Mouse (Mus musculus) hindbrain, embryonic 14.5 days (tissue): ENCODE data around the gene Atf2. TPM values are rescaled to one million over a fixed set of nuclear protein-coding genes. Genes with fewer than 3 reads are reported as not detected.
"Not testable (repeated sequence)": the region's sequence is repeated elsewhere in the genome, so short reads cannot be mapped to it uniquely, and the experiment has no call there.

Experiments
- ATAC-seq: fragments of 200-750 bp; cut with Nextera tagmentation; 2 replicates; pipeline ENCODE4 v1.8.0; 2017; ENCODE audit warnings: moderate number of reproducible peaks, mild to moderate bottlenecking, moderate TSS enrichment, moderate library complexity; ENCODE audit not compliant: low FRiP score
- DNase-seq: peaks from one replicate; pipeline ENCODE4 v3.0.0-alpha.2; 2015; ENCODE audit warnings: low spot score
- H3K27ac ChIP-seq: fragments of 300-500 bp; sonication (generic); 2 replicates; pipeline ENCODE4 v1.5.1; 2014; ENCODE audit warnings: mild to moderate bottlenecking, moderate library complexity
- H3K27me3 ChIP-seq: fragments of 300-500 bp; sonication (generic); 2 replicates; pipeline ENCODE4 v1.6.1; 2014; ENCODE audit warnings: mild to moderate bottlenecking, low read length, mixed read lengths; ENCODE audit not compliant: control insufficient read depth, insufficient read depth
- H3K36me3 ChIP-seq: fragments of 300-500 bp; sonication (generic); replicated peaks from 2 replicates; pipeline ENCODE4 v1.6.1; 2014; ENCODE audit not compliant: control insufficient read depth, insufficient read depth
- H3K4me1 ChIP-seq: fragments of 300-500 bp; sonication (generic); replicated peaks from 2 replicates; pipeline ENCODE4 v1.6.1; 2014; ENCODE audit warnings: antibody characterized with exemption, low read length, mixed read lengths; ENCODE audit not compliant: control insufficient read depth, insufficient read depth
- H3K4me2 ChIP-seq: fragments of 300-500 bp; sonication (generic); replicated peaks from 2 replicates; pipeline ENCODE4 v1.6.1; 2014; ENCODE audit warnings: mild to moderate bottlenecking, moderate library complexity
- H3K4me3 ChIP-seq: fragments of 300-500 bp; sonication (generic); replicated peaks from 2 replicates; pipeline ENCODE4 v1.5.1; 2014; ENCODE audit warnings: mild to moderate bottlenecking, low read length
- H3K9ac ChIP-seq: fragments of 300-500 bp; sonication (generic); 2 replicates; pipeline ENCODE4 v1.6.1; 2014
- H3K9me3 ChIP-seq: fragments of 300-500 bp; sonication (generic); 2 replicates; pipeline ENCODE4 v1.6.1; 2016; ENCODE audit warnings: low read length; ENCODE audit not compliant: control insufficient read depth
- whole genome bisulfite sequencing: fragments of 180-500 bp; shearing (Covaris S2); extraction: QIAGEN DNeasy Blood & Tissue Kit; methylation state at CpG from one replicate; pipeline ENCODE4 v1.1.7; 2014; 5-methylcytosine and 5-hydroxymethylcytosine counted together
- polyA plus RNA-seq: library from polyadenylated mRNA; unstranded; fragments of >200 nt; fragmentation: Nextera tagmentation; extraction: Ambion mirVana; gene quantifications from 2 replicates; pipeline ENCODE4 v1.2.1, GENCODE M21; 2014

Gene Atf2
- polyA plus RNA-seq, 1 experiment from 2014 or later, result 109 TPM

DNA sequence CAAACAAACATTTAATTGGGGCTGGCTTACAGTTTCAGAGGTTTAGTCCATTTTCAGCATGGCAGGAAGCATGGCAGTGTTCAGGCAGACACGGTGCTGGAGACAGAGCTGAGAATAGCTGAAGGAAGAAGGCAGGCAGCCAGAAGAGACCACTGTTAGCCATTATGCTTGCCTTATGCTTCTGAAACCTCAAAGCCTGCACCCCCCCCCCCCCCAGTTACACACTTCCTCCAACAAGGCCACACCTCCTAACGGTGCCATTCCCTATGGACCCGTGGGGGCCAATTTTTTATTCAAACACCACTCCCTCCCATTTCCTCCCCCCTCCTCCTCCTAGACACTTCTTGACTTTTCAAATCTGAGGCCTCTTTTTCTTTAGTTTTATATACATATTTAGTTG is 19.8 kb upstream of the Atf2 start:
- peaks cover 26% of the 10 kb centered on the region for H3K36me3 ChIP-seq
- ATAC-seq (no peak), DNase-seq (no peak)
- H3K9ac ChIP-seq, result no peak overlapping the region
- no peak overlapping the region for H3K4me2 ChIP-seq
- H3K27me3 ChIP-seq, result no peaks in the 10 kb centered on the region
- H3K27ac ChIP-seq, result no peak overlapping the region
- H3K9me3 ChIP-seq, result no peaks in the 10 kb centered on the region
- 79% methylated on average over 3 of the region's 3 CpGs for WGBS
- peaks cover 14% of the 10 kb centered on the region for H3K4me1 ChIP-seq
- H3K4me3 ChIP-seq, result no peak overlapping the region

DNA sequence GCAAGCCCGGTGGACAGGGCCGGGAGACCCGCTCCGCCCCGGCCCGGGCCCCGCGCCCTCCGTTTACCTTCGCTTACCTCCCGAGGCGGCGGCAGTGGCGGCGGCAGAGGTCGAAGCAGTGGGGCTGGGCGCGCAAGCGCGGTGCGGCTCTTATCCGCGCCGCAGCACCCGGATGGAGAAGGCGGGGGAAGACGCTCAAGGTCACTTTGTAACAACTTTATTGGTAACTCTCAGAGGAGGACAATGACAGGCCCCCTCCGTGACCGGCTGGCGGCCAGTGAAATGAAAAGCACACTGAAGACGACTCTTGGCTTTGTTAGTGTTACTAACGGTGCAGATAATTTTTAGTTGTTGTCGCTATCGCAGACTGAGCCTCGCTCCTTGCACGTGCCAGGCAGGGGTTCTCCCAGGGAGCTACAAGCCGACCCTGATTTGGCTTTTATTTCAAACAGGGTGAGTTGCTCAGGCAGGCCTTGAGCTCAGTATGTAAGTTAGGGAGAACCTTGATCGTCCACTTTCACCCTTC is 18.8 kb upstream of the Atf2 start, which contains the start of gene Atp5g3:
TSS of gene Atp5g3 (minus strand) at position 152 of the 526 bp plus-strand sequence.
- ATAC-seq (peak; percentile 93), DNase-seq (peak; percentile 96)
- peak within 1 kb of the TSS; percentile 92 for H3K27ac ChIP-seq

DNA sequence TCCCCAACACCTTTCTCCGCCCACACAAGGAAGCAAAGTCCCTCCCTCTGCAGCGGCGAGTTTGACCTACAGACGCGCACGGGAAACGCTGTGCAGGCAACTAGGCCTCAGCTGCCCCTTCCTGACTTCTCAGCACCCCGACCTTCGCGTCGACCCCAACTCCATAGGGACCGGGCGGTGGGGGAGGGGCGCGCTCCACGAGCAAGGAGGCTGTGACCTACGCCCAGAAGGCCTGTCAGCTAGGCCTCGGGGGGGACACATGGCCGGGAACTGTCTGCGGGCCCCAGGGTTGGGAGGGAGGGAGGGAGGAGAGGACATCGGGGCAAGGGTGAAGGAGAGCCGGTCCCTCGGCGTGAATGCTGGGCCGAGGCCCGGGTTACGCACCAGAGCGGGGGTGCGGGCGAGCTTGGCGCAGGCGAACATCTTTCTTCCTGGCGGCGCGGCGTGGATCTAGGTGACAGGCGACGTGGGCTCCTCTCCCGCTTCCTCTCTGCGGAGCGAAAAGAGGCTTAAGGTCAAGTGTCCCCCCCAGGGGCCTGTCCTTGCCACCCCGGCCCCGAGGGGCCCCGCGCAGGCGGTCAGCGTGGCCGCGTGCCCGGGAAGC is 18.2 kb upstream of the Atf2 start:
- H3K4me3 ChIP-seq, result peak overlapping the region; percentile 99
- peak overlapping the region; percentile 92 for H3K27ac ChIP-seq
- no peaks in the 10 kb centered on the region for H3K9me3 ChIP-seq
- peak overlapping the region; percentile 100 for H3K9ac ChIP-seq
- H3K27me3 ChIP-seq, result no peaks in the 10 kb centered on the region
- whole genome bisulfite sequencing, result 1% methylated on average over 49 of the region's 50 CpGs
- DNase-seq (no peak), ATAC-seq (peak; percentile 65)
- H3K36me3 ChIP-seq, result peaks cover 37% of the 10 kb centered on the region
- H3K4me1 ChIP-seq, result peaks cover 14% of the 10 kb centered on the region
- H3K4me2 ChIP-seq, result peak overlapping the region; percentile 74

More for the DNA sequence above, 18.8 kb upstream of the Atf2 start, which contains the start of gene Atp5g3:
- peak within 1 kb of the TSS; percentile 100 for H3K9ac ChIP-seq
- H3K9me3 ChIP-seq, result no peaks in the 10 kb centered on the region
- H3K4me2 ChIP-seq, result peak within 1 kb of the TSS; percentile 74
- H3K27me3 ChIP-seq, result no peaks in the 10 kb centered on the region
- H3K4me3 ChIP-seq, result peak within 1 kb of the TSS; percentile 99
- peaks cover 14% of the 10 kb centered on the region for H3K4me1 ChIP-seq
- WGBS, result under 1% methylated on average over 38 of the region's 38 CpGs
- H3K36me3 ChIP-seq, result peaks cover 37% of the 10 kb centered on the region

GRCm38 (mm10) chr2:73909116-73909515 is 16.7 kb upstream of the Atf2 start:
- no peak overlapping the region for H3K9ac ChIP-seq
- H3K4me1 ChIP-seq, result peaks cover 14% of the 10 kb centered on the region
- DNase-seq (no peak), ATAC-seq (no peak)
- no peaks in the 10 kb centered on the region for H3K9me3 ChIP-seq
- no peak overlapping the region for H3K27ac ChIP-seq
- H3K4me2 ChIP-seq, result no peak overlapping the region
- 92% methylated on average over 2 of the region's 2 CpGs for WGBS
- H3K36me3 ChIP-seq, result peaks cover 37% of the 10 kb centered on the region
- no peak overlapping the region for H3K4me3 ChIP-seq
- H3K27me3 ChIP-seq, result no peaks in the 10 kb centered on the region

GRCm38 (mm10) chr2:73904679-73905078 is 12.2 kb upstream of the Atf2 start:
- H3K4me3 ChIP-seq, ATAC-seq, H3K9me3 ChIP-seq, H3K4me2 ChIP-seq, DNase-seq, H3K27ac ChIP-seq, H3K27me3 ChIP-seq, H3K4me1 ChIP-seq, H3K9ac ChIP-seq: not testable (repeated sequence)
- peaks cover 33% of the 10 kb centered on the region for H3K36me3 ChIP-seq

DNA sequence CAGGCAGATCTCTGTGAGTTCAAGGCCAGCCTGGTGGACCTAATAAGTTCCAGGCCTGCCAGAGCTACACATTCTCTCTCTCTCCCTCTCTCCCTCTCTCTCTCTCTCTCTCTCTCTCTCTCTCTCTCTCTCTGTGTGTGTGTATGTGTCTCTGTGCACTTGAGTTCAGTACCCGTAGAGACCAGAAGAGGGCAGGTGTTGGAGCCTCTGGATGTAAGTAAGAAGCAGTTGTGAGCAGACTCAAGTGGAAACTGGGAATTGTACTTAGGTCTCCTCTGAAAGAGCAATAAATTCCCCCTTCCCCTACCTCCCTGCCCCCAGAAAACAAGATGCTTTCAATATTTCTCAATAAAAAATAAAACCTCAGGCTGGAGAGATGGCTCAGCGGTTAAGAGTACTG is 11.1 kb upstream of the Atf2 start:
- DNase-seq (no peak), ATAC-seq (no peak)
- no peaks in the 10 kb centered on the region for H3K27me3 ChIP-seq
- no peaks in the 10 kb centered on the region for H3K4me1 ChIP-seq
- 94% methylated on average over 2 of the region's 2 CpGs for WGBS
- peaks cover 23% of the 10 kb centered on the region for H3K36me3 ChIP-seq
- H3K4me2 ChIP-seq, result no peak overlapping the region
- no peaks in the 10 kb centered on the region for H3K9me3 ChIP-seq
- H3K4me3 ChIP-seq, result no peak overlapping the region
- no peak overlapping the region for H3K27ac ChIP-seq
- H3K9ac ChIP-seq, result no peak overlapping the region

- H3K9me3 ChIP-seq, DNase-seq, H3K27ac ChIP-seq, H3K4me2 ChIP-seq, H3K9ac ChIP-seq, H3K4me3 ChIP-seq, H3K27me3 ChIP-seq, ATAC-seq, H3K4me1 ChIP-seq: not testable (repeated sequence)
- H3K36me3 ChIP-seq, result peaks cover 11% of the 10 kb centered on the region
- 100% methylated on average over 3 of the region's 3 CpGs for WGBS
These were observed 9.9 kb upstream of the Atf2 start for GRCm38 (mm10) chr2:73902328-73902727.

GRCm38 (mm10) chr2:73901169-73901568 is 8.7 kb upstream of the Atf2 start:
- Histone ChIP-seq H3K9ac (no peak overlapping the region), H3K4me2 (no peak overlapping the region), H3K4me1 (no peaks in the 10 kb centered on the region), H3K27me3 (no peaks in the 10 kb centered on the region), H3K27ac (no peak overlapping the region), H3K36me3 (no peaks in the 10 kb centered on the region; the same call in 1 of the 2 replicates), H3K9me3 (no peaks in the 10 kb centered on the region), H3K4me3 (no peak overlapping the region)
- DNase-seq (no peak), ATAC-seq (no peak)

DNA sequence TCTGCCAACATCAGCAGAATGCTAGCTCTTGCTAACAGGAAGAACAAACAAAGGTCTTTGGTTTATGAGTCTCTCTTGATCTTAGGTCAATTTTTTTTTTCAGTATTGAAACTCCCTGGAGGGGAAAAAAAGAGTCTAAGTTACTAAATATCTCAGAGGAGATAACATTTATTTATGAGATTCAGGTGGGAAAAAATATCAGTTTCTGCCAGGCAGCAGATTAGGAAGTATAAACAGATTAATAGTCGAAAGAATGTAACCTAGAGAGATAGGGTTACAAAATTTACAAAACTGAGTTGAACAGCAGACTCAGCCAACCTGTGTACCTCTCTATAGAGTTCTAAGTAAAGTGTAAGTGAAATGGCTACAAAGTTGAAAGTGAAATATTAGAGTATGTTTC is 7.9 kb upstream of the Atf2 start:
- Histone ChIP-seq H3K27ac (no peak overlapping the region), H3K4me3 (no peak overlapping the region), H3K9ac (no peak overlapping the region), H3K4me2 (no peak overlapping the region), H3K9me3 (no peaks in the 10 kb centered on the region), H3K36me3 (no peaks in the 10 kb centered on the region; the same call in 1 of the 2 replicates), H3K4me1 (no peaks in the 10 kb centered on the region), H3K27me3 (no peaks in the 10 kb centered on the region)
- ATAC-seq, result no peak
- WGBS, result 86% methylated on average over 1 of the region's 1 CpGs
- no peak for DNase-seq
